Mouse (Mus musculus): ENCODE data around the gene Ppp4r3a.

DNA sequence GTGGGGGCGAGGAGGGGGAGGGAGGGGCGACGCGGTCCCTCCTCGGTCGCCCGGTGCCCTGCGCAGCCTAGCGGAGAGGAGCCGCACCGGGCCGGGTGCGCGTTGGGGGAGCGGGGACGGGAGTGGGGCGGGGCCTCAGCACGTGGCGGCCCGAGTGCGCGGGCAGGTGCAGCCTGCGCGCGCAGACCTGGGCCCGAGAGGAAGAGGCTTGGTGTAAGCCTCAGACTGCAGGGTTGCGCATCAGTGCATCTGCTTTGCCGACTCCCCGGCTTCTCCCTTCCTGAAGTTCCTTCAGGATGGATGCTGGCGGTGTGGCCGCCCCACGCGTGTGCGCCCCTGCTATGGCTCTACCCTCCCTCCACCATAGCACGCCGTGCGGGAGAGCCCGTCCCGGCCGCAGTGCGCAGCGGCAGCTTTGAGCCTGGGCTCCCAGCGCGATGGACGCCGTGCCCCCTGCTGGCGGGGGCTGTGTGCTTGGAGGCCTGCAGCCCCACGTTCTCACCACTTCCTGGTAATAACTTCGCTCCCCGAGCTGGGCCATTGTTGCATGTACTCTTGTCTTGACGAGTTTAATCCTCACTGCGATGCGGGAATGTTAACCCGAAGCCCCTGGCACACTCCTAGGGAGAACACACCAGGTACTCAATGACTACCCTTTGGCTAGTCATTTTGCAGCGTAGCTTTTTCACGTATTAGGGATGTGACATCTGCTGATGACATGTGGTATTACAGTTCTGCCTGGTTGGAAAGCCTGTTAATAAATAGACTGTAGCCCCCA lies 54.4 kb downstream of the Ppp4r3a start, which contains the start of gene Ccdc88c:
- TF ChIP-seq CTCF (IDR thresholded peaks at IDR 0.05; ENCODE audit: low read depth) (peak; percentile 64), EP300 (IDR thresholded peaks at IDR 0.05; ENCODE audit: low read depth) (no peak)
